Mouse (Mus musculus) spleen, adult 2 months (tissue): Measurements from ENCODE around the gene Stk39. TPM values are rescaled to one million over a fixed set of nuclear protein-coding genes. Genes with fewer than 3 reads are reported as not detected.

Experiments used
- DNase-seq, 2 experiments: peaks; one replicate each; pipeline versions ENCODE4 v3.0.0 to v3.0.0-alpha.2; 2012 to 2021; ENCODE audit warnings: low spot score in 2 of 2, low read depth in 1 of 2
- H3K27ac ChIP-seq: fragments of 200-500 bp; 2 replicates; pipeline ENCODE4 v1.5.1; 2012; ENCODE audit warnings: low read length, inconsistent platforms; ENCODE audit not compliant: insufficient read depth
- H3K27me3 ChIP-seq: fragments of 200-500 bp; 2 replicates; pipeline ENCODE4 v1.6.1; 2012; ENCODE audit warnings: mild to moderate bottlenecking, moderate library complexity, low read length, inconsistent platforms; ENCODE audit not compliant: control insufficient read depth, insufficient read depth
- H3K36me3 ChIP-seq: fragments of 200-500 bp; 2 replicates; pipeline ENCODE4 v1.6.1; 2012; ENCODE audit warnings: mild to moderate bottlenecking, low read length, inconsistent platforms; ENCODE audit not compliant: control insufficient read depth, insufficient read depth
- H3K4me1 ChIP-seq: fragments of 200-500 bp; 2 replicates; pipeline ENCODE4 v1.6.1; 2011; ENCODE audit warnings: inconsistent platforms; ENCODE audit not compliant: control insufficient read depth, insufficient read depth, insufficient read length
- H3K4me3 ChIP-seq: fragments of 200-500 bp; 2 replicates; pipeline ENCODE4 v1.5.1; 2011; ENCODE audit warnings: mild to moderate bottlenecking, inconsistent platforms; ENCODE audit not compliant: insufficient read depth, insufficient read length; ENCODE audit errors: extremely low read depth
- CTCF ChIP-seq: fragments of 200-500 bp; IDR thresholded peaks from 2 replicates; pipeline ENCODE4 v1.5.1; 2011; ENCODE audit warnings: mild to moderate bottlenecking, inconsistent platforms; ENCODE audit not compliant: insufficient read depth, insufficient read length, insufficient replicate concordance; ENCODE audit errors: extremely low read depth
- POLR2A ChIP-seq: fragments of 200-500 bp; IDR thresholded peaks from 2 replicates; pipeline ENCODE4 v1.6.1; 2011; ENCODE audit warnings: low read depth, low read length, inconsistent platforms
- WGBS: fragments of 180-500 bp; shearing (Covaris S2); methylation state at CpG from one replicate; pipeline ENCODE4 v1.1.7; 2018; 5-methylcytosine and 5-hydroxymethylcytosine counted together
- polyA plus RNA-seq: library from polyadenylated mRNA; depleted of rRNA; stranded (reverse); fragments of >200 nt; gene quantifications from 2 replicates; pipeline ENCODE4 v1.2.3, GENCODE M21; 2012

Gene Stk39
- polyA plus RNA-seq, 1 experiment = 3.8 TPM

- Histone ChIP-seq H3K4me1 (no peaks in the 10 kb centered on the region), H3K4me3 (no peak overlapping the region), H3K36me3 (no peaks in the 10 kb centered on the region), H3K27me3 (no peaks in the 10 kb centered on the region), H3K27ac (no peak overlapping the region)
- TF ChIP-seq POLR2A (no peak), CTCF (no peak)
- DNase-seq = no peak
- 93% methylated on average over 2 of the region's 2 CpGs for WGBS
These were observed 243.0 kb downstream of the Stk39 start for GRCm38 (mm10) chr2:68229081-68229480.

- H3K4me3 ChIP-seq = no peak overlapping the region
- no peak overlapping the region for H3K27ac ChIP-seq
- H3K4me1 ChIP-seq = no peaks in the 10 kb centered on the region
- H3K27me3 ChIP-seq = no peaks in the 10 kb centered on the region
- WGBS = 85% methylated on average over 5 of the region's 5 CpGs
- TF ChIP-seq CTCF = no peak
- no peak for TF ChIP-seq POLR2A
- DNase-seq = no peak
- H3K36me3 ChIP-seq = no peaks in the 10 kb centered on the region
These were observed 249.7 kb downstream of the Stk39 start for GRCm38 (mm10) chr2:68222227-68222873.

- Histone ChIP-seq H3K4me3 (no peak overlapping the region), H3K27me3 (no peaks in the 10 kb centered on the region), H3K36me3 (no peaks in the 10 kb centered on the region), H3K4me1 (no peaks in the 10 kb centered on the region), H3K27ac (no peak overlapping the region)
- no peak for DNase-seq
- no peak for TF ChIP-seq POLR2A
- TF ChIP-seq CTCF = no peak
- WGBS = 79% methylated on average over 4 of the region's 4 CpGs
These were observed 250.8 kb downstream of the Stk39 start for GRCm38 (mm10) chr2:68221226-68221625.

- Histone ChIP-seq H3K4me1 (no peaks in the 10 kb centered on the region), H3K36me3 (no peaks in the 10 kb centered on the region), H3K4me3 (no peak overlapping the region), H3K27me3 (no peaks in the 10 kb centered on the region), H3K27ac (no peak overlapping the region)
- no peak for TF ChIP-seq POLR2A
- TF ChIP-seq CTCF = no peak
- no peak for DNase-seq
- WGBS = 44% methylated on average over 4 of the region's 4 CpGs
These were observed 252.2 kb downstream of the Stk39 start for GRCm38 (mm10) chr2:68219823-68220222.

GRCm38 (mm10) chr2:68215176-68215575 is 256.9 kb downstream of the Stk39 start:
- 90% methylated on average over 11 of the region's 11 CpGs for WGBS
- no peaks in the 10 kb centered on the region for H3K27me3 ChIP-seq
- TF ChIP-seq POLR2A (no peak), CTCF (no peak)
- H3K36me3 ChIP-seq = no peaks in the 10 kb centered on the region
- H3K4me1 ChIP-seq = no peaks in the 10 kb centered on the region
- no peak for DNase-seq
- H3K27ac ChIP-seq = no peak overlapping the region
- H3K4me3 ChIP-seq = no peak overlapping the region

GRCm38 (mm10) chr2:68214400-68214799 is 257.7 kb downstream of the Stk39 start:
- Histone ChIP-seq H3K36me3 (no peaks in the 10 kb centered on the region), H3K27ac (no peak overlapping the region), H3K27me3 (no peaks in the 10 kb centered on the region), H3K4me3 (no peak overlapping the region), H3K4me1 (no peaks in the 10 kb centered on the region)
- no peak for DNase-seq
- WGBS = 57% methylated on average over 6 of the region's 6 CpGs
- TF ChIP-seq POLR2A (no peak), CTCF (no peak)

GRCm38 (mm10) chr2:68211443-68211842 is 260.6 kb downstream of the Stk39 start:
- no peak overlapping the region for H3K4me3 ChIP-seq
- no peaks in the 10 kb centered on the region for H3K36me3 ChIP-seq
- 93% methylated on average over 7 of the region's 7 CpGs for WGBS
- TF ChIP-seq CTCF = no peak
- TF ChIP-seq POLR2A = no peak
- no peaks in the 10 kb centered on the region for H3K27me3 ChIP-seq
- DNase-seq = no peak
- H3K27ac ChIP-seq = no peak overlapping the region
- no peaks in the 10 kb centered on the region for H3K4me1 ChIP-seq

- WGBS = 76% methylated on average over 4 of the region's 4 CpGs
- Histone ChIP-seq H3K36me3 (no peaks in the 10 kb centered on the region), H3K4me3 (no peak overlapping the region), H3K27ac (no peak overlapping the region), H3K4me1 (no peaks in the 10 kb centered on the region), H3K27me3 (no peaks in the 10 kb centered on the region)
- no peak for DNase-seq
- no peak for TF ChIP-seq POLR2A
- no peak for TF ChIP-seq CTCF
These were observed 275.8 kb downstream of the Stk39 start for GRCm38 (mm10) chr2:68196245-68196644.
